Mouse (Mus musculus) midbrain, embryonic 15.5 days (tissue): ENCODE results near the gene Mad1l1. TPM values are rescaled to one million over a fixed set of nuclear protein-coding genes. Genes with fewer than 3 reads are reported as not detected.

Experiments
- ATAC-seq: fragments of 200-750 bp; cut with Nextera tagmentation; replicated peaks from 2 replicates; pipeline ENCODE4 v1.8.0; 2017; ENCODE audit warnings: moderate TSS enrichment
- H3K27ac ChIP-seq: fragments of 300-500 bp; sonication (generic); 2 replicates; pipeline ENCODE4 v1.5.1; 2015; ENCODE audit warnings: mild to moderate bottlenecking, inconsistent platforms
- H3K27me3 ChIP-seq: fragments of 300-500 bp; sonication (generic); replicated peaks from 2 replicates; pipeline ENCODE4 v1.6.1; 2015; ENCODE audit warnings: inconsistent platforms
- H3K36me3 ChIP-seq: fragments of 300-500 bp; sonication (generic); replicated peaks from 2 replicates; pipeline ENCODE4 v1.6.1; 2015; ENCODE audit warnings: inconsistent platforms
- H3K4me1 ChIP-seq: fragments of 300-500 bp; sonication (generic); 2 replicates; pipeline ENCODE4 v1.6.1; 2015; ENCODE audit warnings: inconsistent platforms
- H3K4me2 ChIP-seq: fragments of 300-500 bp; sonication (generic); 2 replicates; pipeline ENCODE4 v1.6.1; 2015; ENCODE audit warnings: inconsistent platforms, mild to moderate bottlenecking, moderate library complexity
- H3K4me3 ChIP-seq: fragments of 300-500 bp; sonication (generic); 2 replicates; pipeline ENCODE4 v1.5.1; 2015; ENCODE audit warnings: mild to moderate bottlenecking, inconsistent platforms
- H3K9ac ChIP-seq: fragments of 300-500 bp; sonication (generic); 2 replicates; pipeline ENCODE4 v1.6.1; 2015; ENCODE audit warnings: mild to moderate bottlenecking, inconsistent platforms
- H3K9me3 ChIP-seq: fragments of 300-500 bp; sonication (generic); 2 replicates; pipeline ENCODE4 v1.6.1; 2016; ENCODE audit warnings: inconsistent platforms
- WGBS: fragments of 180-500 bp; shearing (Covaris S2); methylation state at CpG from one replicate; pipeline ENCODE4 v1.1.7; 2015; ENCODE audit warnings: mixed read lengths; 5-methylcytosine and 5-hydroxymethylcytosine counted together
- polyA plus RNA-seq: library from polyadenylated mRNA; unstranded; fragments of >200 nt; fragmentation: Nextera tagmentation; extraction: Ambion mirVana; gene quantifications from 2 replicates; pipeline ENCODE4 v1.2.1, GENCODE M21; 2015

Mad1l1 gene
- polyA plus RNA-seq, 1 experiment from 2014 or later = 35.4 TPM

DNA sequence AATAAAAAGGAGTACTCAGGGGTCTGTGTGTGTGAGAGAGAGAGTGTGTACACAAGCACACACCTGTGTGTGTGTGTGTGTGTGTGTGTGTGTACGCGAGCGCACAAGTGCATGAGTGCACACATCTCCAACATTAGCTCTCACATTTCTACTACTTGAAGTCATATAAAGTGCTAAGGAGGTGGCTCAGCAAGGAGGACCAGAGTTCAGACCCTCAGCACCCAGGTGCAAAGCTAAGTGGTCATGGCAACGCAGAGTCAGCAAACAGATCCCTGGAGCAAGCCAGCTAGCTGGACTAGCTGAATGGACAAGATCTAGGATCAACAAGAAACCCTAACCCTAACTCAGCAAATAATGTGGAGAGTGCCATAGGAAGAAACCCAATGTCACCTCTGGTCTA, 139.0 kb downstream of the Mad1l1 start:
- no peaks in the 10 kb centered on the region for H3K36me3 ChIP-seq
- peaks cover 7% of the 10 kb centered on the region; the same call in 1 of the 2 replicates for H3K4me1 ChIP-seq
- H3K9me3 ChIP-seq = no peaks in the 10 kb centered on the region
- H3K27me3 ChIP-seq = no peaks in the 10 kb centered on the region
- no peak overlapping the region for H3K4me2 ChIP-seq
- WGBS = 98% methylated on average over 4 of the region's 4 CpGs
- ATAC-seq = no peak
- H3K27ac ChIP-seq = no peak overlapping the region
- no peak overlapping the region for H3K9ac ChIP-seq
- H3K4me3 ChIP-seq = no peak overlapping the region

- 93% methylated on average over 5 of the region's 5 CpGs for whole genome bisulfite sequencing
- Histone ChIP-seq H3K27me3 (no peaks in the 10 kb centered on the region), H3K4me3 (no peak overlapping the region)
These were observed 141.3 kb downstream of the Mad1l1 start for GRCm38 (mm10) chr5:140180016-140180415.

GRCm38 (mm10) chr5:140178058-140178690, 143.2 kb downstream of the Mad1l1 start:
- no peak for ATAC-seq
- H3K9ac ChIP-seq = no peak overlapping the region
- no peak overlapping the region for H3K4me3 ChIP-seq
- no peaks in the 10 kb centered on the region for H3K36me3 ChIP-seq
- no peak overlapping the region for H3K27ac ChIP-seq
- no peaks in the 10 kb centered on the region for H3K9me3 ChIP-seq
- H3K27me3 ChIP-seq = no peaks in the 10 kb centered on the region
- no peak overlapping the region for H3K4me2 ChIP-seq
- WGBS = 50% methylated on average over 10 of the region's 10 CpGs
- peaks cover 37% of the 10 kb centered on the region for H3K4me1 ChIP-seq

More at GRCm38 (mm10) chr5:140180016-140180415, 141.3 kb downstream of the Mad1l1 start:
- Histone ChIP-seq H3K27ac (no peak overlapping the region), H3K36me3 (no peaks in the 10 kb centered on the region), H3K4me2 (no peak overlapping the region), H3K9me3 (no peaks in the 10 kb centered on the region), H3K9ac (no peak overlapping the region), H3K4me1 (peaks cover 27% of the 10 kb centered on the region)
- ATAC-seq = no peak

- no peak overlapping the region for H3K4me2 ChIP-seq
- no peak overlapping the region for H3K27ac ChIP-seq
- no peak overlapping the region for H3K4me3 ChIP-seq
- no peaks in the 10 kb centered on the region for H3K36me3 ChIP-seq
- no peak overlapping the region for H3K9ac ChIP-seq
- no peak for ATAC-seq
- H3K9me3 ChIP-seq = no peaks in the 10 kb centered on the region
- H3K4me1 ChIP-seq = peaks cover 37% of the 10 kb centered on the region
- no peaks in the 10 kb centered on the region for H3K27me3 ChIP-seq
- 85% methylated on average over 8 of the region's 8 CpGs for WGBS
These were observed 143.8 kb downstream of the Mad1l1 start for GRCm38 (mm10) chr5:140177582-140177981.

- H3K4me1 ChIP-seq = peaks cover 37% of the 10 kb centered on the region
These were observed 145.0 kb downstream of the Mad1l1 start for GRCm38 (mm10) chr5:140176370-140176769.

DNA sequence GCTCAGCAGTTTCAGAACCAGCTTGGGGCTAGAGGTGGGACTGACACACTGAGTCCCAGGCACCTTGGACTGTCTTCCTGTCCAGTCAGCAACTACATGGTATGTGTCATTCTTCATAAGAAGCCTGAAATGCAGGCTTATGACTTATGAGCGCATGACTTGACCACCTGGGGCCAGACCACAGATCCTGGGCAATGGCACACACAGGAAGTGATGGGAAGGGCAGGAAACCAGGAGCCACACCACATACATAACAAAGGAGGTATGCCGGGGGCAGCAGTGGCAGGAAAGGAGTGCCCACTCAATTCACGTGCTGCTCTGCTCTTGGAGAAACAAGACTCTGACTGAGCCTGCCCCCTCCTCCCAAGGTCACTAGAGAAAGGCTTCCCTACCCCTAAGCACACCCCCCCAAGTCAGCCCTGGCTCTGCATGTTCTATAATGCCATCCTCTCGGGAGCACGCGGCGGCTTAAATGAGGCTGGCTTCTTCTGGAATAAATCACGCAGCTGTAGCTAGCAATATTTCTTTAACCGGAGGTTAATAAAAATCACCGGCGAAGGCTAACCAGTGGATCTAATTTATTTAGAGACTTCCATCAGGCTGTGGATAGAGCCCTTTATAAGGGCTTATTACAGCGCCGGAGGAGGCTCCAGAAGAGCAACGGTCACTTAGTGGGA, 146.4 kb downstream of the Mad1l1 start:
- Histone ChIP-seq H3K27me3 (no peaks in the 10 kb centered on the region), H3K36me3 (no peaks in the 10 kb centered on the region), H3K4me3 (no peak overlapping the region), H3K4me1 (peaks cover 37% of the 10 kb centered on the region), H3K9ac (no peak overlapping the region), H3K4me2 (no peak overlapping the region), H3K27ac (peak overlapping the region; percentile 27; the same call in 1 of the 2 replicates), H3K9me3 (no peaks in the 10 kb centered on the region)
- WGBS = 47% methylated on average over 14 of the region's 14 CpGs
- ATAC-seq = no peak

More at GRCm38 (mm10) chr5:140176370-140176769, 145.0 kb downstream of the Mad1l1 start:
- no peak overlapping the region for H3K4me3 ChIP-seq
- H3K27ac ChIP-seq = no peak overlapping the region
- no peaks in the 10 kb centered on the region for H3K27me3 ChIP-seq
- 57% methylated on average over 3 of the region's 3 CpGs for WGBS
- H3K36me3 ChIP-seq = no peaks in the 10 kb centered on the region
- no peak overlapping the region for H3K4me2 ChIP-seq
- no peak overlapping the region for H3K9ac ChIP-seq
- no peak for ATAC-seq
- H3K9me3 ChIP-seq = no peaks in the 10 kb centered on the region

GRCm38 (mm10) chr5:140174066-140174465, 147.3 kb downstream of the Mad1l1 start:
- no peaks in the 10 kb centered on the region for H3K9me3 ChIP-seq
- no peak overlapping the region for H3K4me3 ChIP-seq
- H3K27me3 ChIP-seq = no peaks in the 10 kb centered on the region
- ATAC-seq = peak; percentile 34; the same call in 1 of the 2 replicates
- H3K4me2 ChIP-seq = no peak overlapping the region
- no peaks in the 10 kb centered on the region for H3K36me3 ChIP-seq
- H3K4me1 ChIP-seq = peaks cover 37% of the 10 kb centered on the region
- H3K27ac ChIP-seq = peak overlapping the region; percentile 27
- H3K9ac ChIP-seq = no peak overlapping the region
- 15% methylated on average over 3 of the region's 3 CpGs for whole genome bisulfite sequencing

- 80% methylated on average over 4 of the region's 4 CpGs for WGBS
- H3K4me2 ChIP-seq = no peak overlapping the region
- no peaks in the 10 kb centered on the region for H3K36me3 ChIP-seq
- no peaks in the 10 kb centered on the region for H3K9me3 ChIP-seq
- H3K27ac ChIP-seq = no peak overlapping the region
- peaks cover 34% of the 10 kb centered on the region for H3K4me1 ChIP-seq
- H3K27me3 ChIP-seq = no peaks in the 10 kb centered on the region
- no peak overlapping the region for H3K9ac ChIP-seq
- H3K4me3 ChIP-seq = no peak overlapping the region
- no peak for ATAC-seq
These were observed 148.2 kb downstream of the Mad1l1 start for GRCm38 (mm10) chr5:140173181-140173580.

- Histone ChIP-seq H3K9me3 (no peaks in the 10 kb centered on the region), H3K4me3 (no peak overlapping the region), H3K4me1 (peaks cover 30% of the 10 kb centered on the region), H3K9ac (no peak overlapping the region), H3K27me3 (no peaks in the 10 kb centered on the region), H3K36me3 (no peaks in the 10 kb centered on the region), H3K27ac (no peak overlapping the region), H3K4me2 (no peak overlapping the region)
- 36% methylated on average over 1 of the region's 1 CpGs for WGBS
- no peak for ATAC-seq
These were observed 149.6 kb downstream of the Mad1l1 start for GRCm38 (mm10) chr5:140171710-140172109.

DNA sequence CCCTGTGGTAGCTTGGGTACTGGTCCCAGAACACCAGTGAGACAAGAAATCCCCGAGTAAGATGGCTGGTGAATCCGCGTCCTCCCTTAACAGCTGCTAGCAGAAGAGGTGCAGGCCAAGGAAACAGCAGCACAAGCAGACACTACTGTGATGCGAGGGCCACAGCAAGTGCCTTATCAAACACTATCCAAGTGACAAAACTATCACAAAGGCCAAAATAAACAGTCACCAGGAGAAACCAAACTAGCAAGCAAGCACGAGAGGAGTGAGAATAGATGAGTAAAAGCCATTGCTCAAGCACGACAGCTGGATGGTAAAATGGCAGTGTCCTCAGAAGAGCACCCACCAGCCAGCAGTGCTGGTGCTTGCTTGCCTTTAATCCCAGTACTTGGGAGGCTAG, 153.8 kb downstream of the Mad1l1 start:
- WGBS = 83% methylated on average over 6 of the region's 6 CpGs
- Histone ChIP-seq H3K4me2 (no peak overlapping the region), H3K27me3 (no peaks in the 10 kb centered on the region), H3K9ac (no peak overlapping the region), H3K27ac (no peak overlapping the region), H3K4me1 (no peaks in the 10 kb centered on the region), H3K4me3 (no peak overlapping the region), H3K36me3 (no peaks in the 10 kb centered on the region), H3K9me3 (no peaks in the 10 kb centered on the region)
- no peak for ATAC-seq

DNA sequence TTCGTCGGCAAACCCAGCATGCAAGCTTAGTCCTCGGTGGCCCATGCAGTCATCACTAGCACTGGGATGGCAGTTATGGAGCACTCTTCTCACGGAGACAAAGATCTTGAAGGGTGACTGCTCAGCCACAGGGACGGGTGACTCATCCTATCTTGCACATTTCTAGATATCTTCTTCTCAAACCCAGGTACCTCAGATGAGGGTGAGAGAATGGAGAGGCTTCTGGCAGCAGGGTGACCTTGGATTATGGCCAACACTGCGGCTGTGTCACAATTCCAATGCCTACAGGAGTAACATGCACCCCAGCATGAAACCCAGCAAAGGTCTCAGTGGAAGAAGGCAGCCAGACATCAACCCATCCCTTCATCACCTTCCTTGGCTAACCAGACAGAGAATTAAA, 154.3 kb downstream of the Mad1l1 start:
- Histone ChIP-seq H3K4me3 (no peak overlapping the region), H3K27me3 (no peaks in the 10 kb centered on the region), H3K9ac (no peak overlapping the region), H3K4me1 (no peaks in the 10 kb centered on the region), H3K27ac (no peak overlapping the region), H3K9me3 (no peaks in the 10 kb centered on the region), H3K36me3 (no peaks in the 10 kb centered on the region), H3K4me2 (no peak overlapping the region)
- 92% methylated on average over 6 of the region's 6 CpGs for WGBS
- ATAC-seq = no peak

DNA sequence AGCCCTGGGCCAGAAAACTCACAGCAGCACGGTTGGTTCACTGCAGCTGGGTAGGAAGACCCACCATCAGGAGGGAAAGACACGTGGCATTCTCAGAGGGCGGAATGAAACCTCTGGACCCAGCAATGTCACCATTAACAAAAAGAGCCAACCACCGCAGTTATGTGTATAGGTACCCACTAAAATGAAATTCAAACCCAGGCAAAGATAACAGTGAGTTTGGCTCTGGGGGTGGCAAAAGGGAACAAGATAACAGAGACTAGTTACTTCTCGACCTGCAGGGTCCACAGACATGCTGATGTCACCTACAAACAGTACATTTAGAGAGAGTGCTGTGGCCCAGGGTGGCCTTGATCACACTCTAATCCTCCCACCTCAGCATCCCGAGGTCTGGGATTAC, 157.4 kb downstream of the Mad1l1 start:
- Histone ChIP-seq H3K4me1 (no peaks in the 10 kb centered on the region), H3K27me3 (no peaks in the 10 kb centered on the region), H3K27ac (no peak overlapping the region), H3K4me3 (no peak overlapping the region), H3K9me3 (no peaks in the 10 kb centered on the region), H3K36me3 (no peaks in the 10 kb centered on the region), H3K4me2 (no peak overlapping the region), H3K9ac (no peak overlapping the region)
- no peak for ATAC-seq
- 85% methylated on average over 6 of the region's 6 CpGs for WGBS
